Mouse (Mus musculus): ENCODE results near the gene Carhsp1.

- TF ChIP-seq CTCF (IDR thresholded peaks at IDR 0.05; ENCODE audit: low read depth) (peak; percentile 63), EP300 (IDR thresholded peaks at IDR 0.05; ENCODE audit: low read depth) (no peak)
These were observed 16.4 kb downstream of the Carhsp1 start for GRCm38 (mm10) chr16:8655599-8655998.

All from liver, postnatal 0 days (tissue).